Mouse (Mus musculus): Measurements from ENCODE around the gene Gstt1. TPM values are rescaled to one million over a fixed set of nuclear protein-coding genes. Genes with fewer than 3 reads are reported as not detected.

Gstt1 gene
- polyA plus RNA-seq, 1 experiment from 2014 or later: 11.6 TPM

Other genes with a start within 250 kb of the Gstt1 start
- 2.3 and 3.0 TPM in 2 replicates for gene Lrrc75b, start 238.3 kb downstream of the Gstt1 start, polyA plus RNA-seq (2014; fragmentation: Nextera tagmentation; extraction: Ambion mirVana)
- gene Ggt1, start 237.0 kb downstream of the Gstt1 start, polyA plus RNA-seq (2014; fragmentation: Nextera tagmentation; extraction: Ambion mirVana): 6.7 and 12.4 TPM in 2 replicates
- gene Ggt5, start 209.2 kb downstream of the Gstt1 start, polyA plus RNA-seq (2014; fragmentation: Nextera tagmentation; extraction: Ambion mirVana): 7.8 and 8.4 TPM in 2 replicates
- gene Susd2, start 154.6 kb downstream of the Gstt1 start, polyA plus RNA-seq (2014; fragmentation: Nextera tagmentation; extraction: Ambion mirVana): 11.8 and 13.0 TPM in 2 replicates
- 39.7 and 47.2 TPM in 2 replicates for gene Cabin1, start 34.2 kb downstream of the Gstt1 start, polyA plus RNA-seq (2014; fragmentation: Nextera tagmentation; extraction: Ambion mirVana)
- gene Ddt, start 25.2 kb downstream of the Gstt1 start, polyA plus RNA-seq (2014; fragmentation: Nextera tagmentation; extraction: Ambion mirVana): 57.4 and 64.9 TPM in 2 replicates
- gene Gm20441, start 17.6 kb downstream of the Gstt1 start, polyA plus RNA-seq (2014; fragmentation: Nextera tagmentation; extraction: Ambion mirVana): not detected in 2 replicates
- 28.0 and 28.7 TPM in 2 replicates for gene Gstt3, start 17.2 kb downstream of the Gstt1 start, polyA plus RNA-seq (2014; fragmentation: Nextera tagmentation; extraction: Ambion mirVana)
- gene Gstt4, start 24.0 kb upstream of the Gstt1 start, polyA plus RNA-seq (2014; fragmentation: Nextera tagmentation; extraction: Ambion mirVana): not detected in 2 replicates
- 39.6 and 41.3 TPM in 2 replicates for gene Gstt2, start 38.8 kb upstream of the Gstt1 start, polyA plus RNA-seq (2014; fragmentation: Nextera tagmentation; extraction: Ambion mirVana)
- 3,019 and 3,193 TPM in 2 replicates for gene Mif, start 61.7 kb upstream of the Gstt1 start, polyA plus RNA-seq (2014; fragmentation: Nextera tagmentation; extraction: Ambion mirVana)
- 2.2 and 2.6 TPM in 2 replicates for gene Derl3, start 94.8 kb upstream of the Gstt1 start, polyA plus RNA-seq (2014; fragmentation: Nextera tagmentation; extraction: Ambion mirVana)
- gene Smarcb1, start 123.0 kb upstream of the Gstt1 start, polyA plus RNA-seq (2014; fragmentation: Nextera tagmentation; extraction: Ambion mirVana): 189 and 192 TPM in 2 replicates
- gene Chchd10, start 134.5 kb upstream of the Gstt1 start, polyA plus RNA-seq (2014; fragmentation: Nextera tagmentation; extraction: Ambion mirVana): 82.3 and 123 TPM in 2 replicates
- gene Mmp11, start 137.9 kb upstream of the Gstt1 start, polyA plus RNA-seq (2014; fragmentation: Nextera tagmentation; extraction: Ambion mirVana): 40.9 and 56.8 TPM in 2 replicates
- gene Gm867, start 142.1 kb upstream of the Gstt1 start, polyA plus RNA-seq (2014; fragmentation: Nextera tagmentation; extraction: Ambion mirVana): not detected in 2 replicates
- gene Vpreb3, start 144.5 kb upstream of the Gstt1 start, polyA plus RNA-seq (2014; fragmentation: Nextera tagmentation; extraction: Ambion mirVana): 0.73 TPM in 1 of 2 replicates, not detected in the other
- gene Gm5134, start 155.9 kb upstream of the Gstt1 start, polyA plus RNA-seq (2014; fragmentation: Nextera tagmentation; extraction: Ambion mirVana): not detected in 2 replicates
- gene Zfp280b, start 234.1 kb upstream of the Gstt1 start, polyA plus RNA-seq (2014; fragmentation: Nextera tagmentation; extraction: Ambion mirVana): 25.2 and 26.7 TPM in 2 replicates

Data from intestine, embryonic 14.5 days (tissue).